Mouse (Mus musculus): ENCODE results near the gene Amer2.
"Not testable (repeated sequence)": the region's sequence is repeated elsewhere in the genome, so short reads cannot be mapped to it uniquely, and the experiment has no call there.

Gene Amer2

GRCm38 (mm10) chr14:60372821-60373309 is at the start of gene Amer2:
TSS of gene Amer2 (plus strand) at chr14:60373259.
- no peak for DNase-seq (ENCODE audit: low spot score)

GRCm38 (mm10) chr14:60340001-60340400 is 33.1 kb upstream of the Amer2 start:
- not testable (repeated sequence) for DNase-seq (ENCODE audit: low spot score)

GRCm38 (mm10) chr14:60340570-60340969 is 32.5 kb upstream of the Amer2 start:
- no peak for DNase-seq (ENCODE audit: low spot score)

- no peak for DNase-seq (ENCODE audit: low spot score)
Observed at GRCm38 (mm10) chr14:60345326-60345876, 27.7 kb upstream of the Amer2 start.

- no peak for DNase-seq (ENCODE audit: low spot score)
Observed at GRCm38 (mm10) chr14:60358347-60358746, 14.7 kb upstream of the Amer2 start.

- no peak for DNase-seq (ENCODE audit: low spot score)
Observed at GRCm38 (mm10) chr14:60361380-60362212, 11.5 kb upstream of the Amer2 start.

- no peak for DNase-seq (ENCODE audit: low spot score)
Observed at GRCm38 (mm10) chr14:60366729-60367128, 6.3 kb upstream of the Amer2 start.

- DNase-seq (ENCODE audit: low spot score), result no peak
Observed at GRCm38 (mm10) chr14:60368769-60369666, 4.0 kb upstream of the Amer2 start.

GRCm38 (mm10) chr14:60369667-60370315 is 3.3 kb upstream of the Amer2 start:
- no peak for DNase-seq (ENCODE audit: low spot score)

GRCm38 (mm10) chr14:60377107-60377506 is 4.0 kb downstream of the Amer2 start:
- DNase-seq (ENCODE audit: low spot score), result no peak

GRCm38 (mm10) chr14:60377546-60377945 is 4.5 kb downstream of the Amer2 start:
- DNase-seq (ENCODE audit: low spot score), result no peak

- no peak for DNase-seq (ENCODE audit: low spot score)
Observed at GRCm38 (mm10) chr14:60378057-60378565, 5.1 kb downstream of the Amer2 start.

GRCm38 (mm10) chr14:60378566-60379322 is 5.7 kb downstream of the Amer2 start:
- DNase-seq (ENCODE audit: low spot score), result no peak

- no peak for DNase-seq (ENCODE audit: low spot score)
Observed at GRCm38 (mm10) chr14:60379323-60379957, 6.4 kb downstream of the Amer2 start.

- DNase-seq (ENCODE audit: low spot score), result no peak
Observed at GRCm38 (mm10) chr14:60379958-60380330, 6.9 kb downstream of the Amer2 start.

GRCm38 (mm10) chr14:60381671-60382070 is 8.6 kb downstream of the Amer2 start:
- DNase-seq (ENCODE audit: low spot score), result no peak

GRCm38 (mm10) chr14:60383816-60384215 is 10.8 kb downstream of the Amer2 start:
- DNase-seq (ENCODE audit: low spot score), result no peak

- DNase-seq (ENCODE audit: low spot score), result no peak
Observed at GRCm38 (mm10) chr14:60384269-60384668, 11.2 kb downstream of the Amer2 start.

- no peak for DNase-seq (ENCODE audit: low spot score)
Observed at GRCm38 (mm10) chr14:60385079-60385643, 12.1 kb downstream of the Amer2 start.
